Mouse (Mus musculus): ENCODE results near the gene Agbl1. TPM values are rescaled to one million over a fixed set of nuclear protein-coding genes. Genes with fewer than 3 reads are reported as not detected.
"Not testable (repeated sequence)": the region's sequence is repeated elsewhere in the genome, so short reads cannot be mapped to it uniquely, and the experiment has no call there.

Gene Agbl1
- total RNA-seq, 2 experiments from 2014 or later, result 0.26 to 0.66 TPM

DNA sequence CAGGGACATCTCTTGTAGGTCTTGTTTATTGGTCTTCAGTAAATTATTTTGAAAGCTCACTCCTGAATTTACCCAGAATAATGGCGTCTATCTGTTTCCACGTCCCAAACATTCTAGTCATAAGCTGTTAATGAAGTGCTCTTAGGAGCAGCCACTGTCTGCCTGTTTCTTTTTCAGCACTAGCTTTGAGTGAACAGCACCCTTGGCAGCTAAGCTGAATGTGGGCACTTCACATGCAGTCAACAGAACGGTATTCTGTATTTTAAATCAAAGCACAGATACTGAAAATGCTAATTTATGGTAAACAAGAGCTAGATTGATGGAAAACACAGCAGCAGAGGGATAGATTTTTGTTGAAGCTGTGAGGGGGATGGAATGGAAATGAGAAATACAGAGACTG lies 294.6 kb downstream of the Agbl1 start:
- DNase-seq (ENCODE audit: extremely low spot score in 1 of 2, low spot score in 2 of 2), result peak in 1 of 2 experiments; percentile 10
- intact Hi-C loops (cut with DNase I), result no loop called here

- no peak for DNase-seq (ENCODE audit: extremely low spot score in 1 of 2, low spot score in 2 of 2)
- intact Hi-C loops (cut with DNase I), result no loop called here
Observed at GRCm38 (mm10) chr7:76546456-76546855, 316.8 kb downstream of the Agbl1 start.

GRCm38 (mm10) chr7:76547313-76547712 lies 317.6 kb downstream of the Agbl1 start:
- no peak for DNase-seq (ENCODE audit: extremely low spot score in 1 of 2, low spot score in 2 of 2)
- intact Hi-C loops (cut with DNase I), result no loop called here

GRCm38 (mm10) chr7:76551860-76552259 lies 322.2 kb downstream of the Agbl1 start:
- intact Hi-C loops (cut with DNase I), result no loop called here
- DNase-seq (ENCODE audit: extremely low spot score in 1 of 2, low spot score in 2 of 2), result no peak

GRCm38 (mm10) chr7:76560564-76561258 lies 331.0 kb downstream of the Agbl1 start:
- DNase-seq (ENCODE audit: extremely low spot score in 1 of 2, low spot score in 2 of 2), result no peak
- intact Hi-C loops (cut with DNase I), result no loop called here

DNA sequence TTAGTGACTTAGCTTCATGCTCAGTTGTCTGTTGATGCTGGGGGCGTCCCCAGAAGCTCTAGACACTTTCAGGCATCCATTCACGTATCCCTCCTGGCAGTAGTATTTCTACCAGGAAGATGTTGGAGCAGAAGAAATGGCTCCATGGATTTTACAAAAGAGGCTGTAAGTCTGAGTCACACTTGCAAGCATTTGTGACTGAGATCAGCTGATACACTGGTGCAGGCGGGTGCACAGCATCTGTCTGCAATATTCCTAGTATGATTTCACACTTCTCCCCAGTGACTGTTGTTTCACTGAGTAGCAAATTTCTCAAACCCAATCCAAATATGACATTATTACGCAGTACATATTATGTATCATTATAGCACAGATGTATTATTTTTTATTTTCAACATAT lies 332.8 kb downstream of the Agbl1 start:
- intact Hi-C loops (cut with DNase I), result no loop called here
- no peak for DNase-seq (ENCODE audit: extremely low spot score in 1 of 2, low spot score in 2 of 2)

DNA sequence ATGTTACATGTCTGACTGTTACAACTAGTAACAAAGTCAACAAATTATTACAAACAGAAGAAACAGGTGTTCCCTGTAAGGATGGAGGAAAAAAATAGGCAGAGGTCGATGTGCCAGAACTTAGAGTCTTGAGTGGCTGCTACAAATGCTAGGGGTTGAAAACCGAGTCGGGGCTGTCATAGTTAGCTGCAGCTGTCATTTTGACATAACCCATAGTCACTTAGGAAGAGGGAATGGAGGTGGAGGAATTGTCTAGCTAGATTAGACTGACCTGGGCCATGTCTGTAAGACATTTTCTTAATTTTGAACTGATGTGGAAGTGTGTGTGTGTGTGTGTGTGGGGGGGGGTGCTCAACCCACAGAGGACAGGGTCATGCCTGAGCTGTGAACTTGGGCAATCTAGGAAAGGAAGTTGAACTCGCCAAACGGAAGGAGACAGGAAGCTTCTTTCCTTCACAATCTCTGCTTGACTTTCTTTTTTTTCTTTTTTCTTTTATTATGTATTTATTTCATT lies 364.9 kb downstream of the Agbl1 start:
- no peak for DNase-seq (ENCODE audit: extremely low spot score in 1 of 2, low spot score in 2 of 2)
- intact Hi-C loops (cut with DNase I), result no loop called here

DNA sequence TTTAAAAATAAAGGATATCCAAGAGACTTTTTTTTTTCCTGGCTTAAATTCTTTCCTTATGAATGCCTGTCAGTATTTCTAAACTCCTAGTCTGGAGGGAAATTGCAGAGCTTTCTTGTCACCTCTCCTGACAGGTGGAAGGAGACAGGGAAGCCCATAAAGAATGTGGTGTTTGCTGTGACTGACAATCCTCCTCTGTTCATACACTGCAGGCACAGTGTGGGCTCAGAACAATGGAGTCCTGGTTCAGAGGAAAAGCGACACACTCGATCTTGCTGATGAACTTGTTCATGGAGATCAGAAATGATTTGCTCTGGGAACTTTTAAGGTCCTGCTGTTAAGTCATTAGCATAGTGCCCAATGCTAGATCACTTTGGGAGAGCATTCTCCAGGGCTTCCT lies 368.1 kb downstream of the Agbl1 start:
- no peak for DNase-seq (ENCODE audit: extremely low spot score in 1 of 2, low spot score in 2 of 2)
- intact Hi-C loops (cut with DNase I), result no loop called here

DNA sequence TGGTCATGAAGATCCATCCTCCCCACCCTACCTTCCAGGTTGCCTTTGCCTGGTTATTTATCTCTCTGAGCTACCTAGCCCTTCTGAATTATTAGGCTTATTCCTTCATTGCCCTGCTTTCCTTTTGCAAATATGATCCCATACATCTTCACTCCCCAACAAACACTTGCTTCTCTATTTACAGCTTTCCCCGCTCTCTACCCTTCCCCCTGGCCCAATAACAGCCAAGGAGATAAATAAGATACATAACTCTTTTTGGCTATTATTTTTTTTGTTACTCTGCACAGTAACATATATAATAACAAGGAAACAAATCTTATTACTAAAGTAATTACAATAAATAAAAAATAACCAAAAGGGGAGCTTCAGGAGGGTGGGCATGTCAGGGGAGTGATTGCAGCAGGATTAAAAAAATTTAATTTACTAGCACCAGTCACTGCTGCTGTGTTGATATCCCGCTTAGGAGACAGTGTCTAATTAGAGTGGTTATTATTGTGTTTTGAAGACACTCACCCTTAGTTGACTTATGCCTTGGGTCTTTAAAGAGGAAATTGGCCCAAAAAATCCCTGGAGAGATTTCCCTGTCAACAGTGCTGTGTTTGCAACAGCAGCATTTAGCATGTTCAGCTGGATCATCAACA lies 370.5 kb downstream of the Agbl1 start:
- intact Hi-C loops (cut with DNase I), result no loop called here

DNA sequence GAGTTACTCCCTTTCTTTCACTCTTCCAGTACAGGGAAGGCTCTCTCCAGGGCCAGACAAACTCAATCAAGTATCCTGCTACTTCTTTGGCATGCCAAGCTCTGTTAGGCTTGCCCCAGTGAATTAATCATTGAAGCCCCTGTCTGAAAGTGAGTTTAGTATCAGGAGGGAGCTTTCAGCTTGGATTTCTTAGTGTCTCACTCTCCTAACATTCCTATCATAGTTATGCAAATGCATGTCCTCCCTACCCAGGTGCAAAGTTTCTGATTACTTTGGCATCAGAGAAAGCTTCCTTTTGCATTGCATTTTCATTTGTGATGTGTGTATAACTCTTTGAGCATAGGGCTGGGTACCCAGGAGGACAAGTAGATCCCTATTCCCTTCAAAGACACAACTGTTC lies 399.8 kb downstream of the Agbl1 start:
- intact Hi-C loops (cut with DNase I), result no loop called here
- DNase-seq (ENCODE audit: extremely low spot score in 1 of 2, low spot score in 2 of 2), result no peak

More for the DNA sequence above, 370.5 kb downstream of the Agbl1 start:
- no peak for DNase-seq (ENCODE audit: extremely low spot score in 1 of 2, low spot score in 2 of 2)

GRCm38 (mm10) chr7:76650984-76651383 lies 421.3 kb downstream of the Agbl1 start:
- DNase-seq (ENCODE audit: extremely low spot score in 1 of 2, low spot score in 2 of 2), result no peak
- intact Hi-C loops (cut with DNase I), result no loop called here

GRCm38 (mm10) chr7:76661072-76661471 lies 431.4 kb downstream of the Agbl1 start:
- intact Hi-C loops (cut with DNase I), result no loop called here
- DNase-seq (ENCODE audit: extremely low spot score in 1 of 2, low spot score in 2 of 2), result no peak

- no peak for DNase-seq (ENCODE audit: extremely low spot score in 1 of 2, low spot score in 2 of 2)
- intact Hi-C loops (cut with DNase I), result no loop called here
Observed at GRCm38 (mm10) chr7:76674856-76675255, 445.2 kb downstream of the Agbl1 start.

- no peak for DNase-seq (ENCODE audit: extremely low spot score in 1 of 2, low spot score in 2 of 2)
- intact Hi-C loops (cut with DNase I), result no loop called here
Observed at GRCm38 (mm10) chr7:76701224-76701623, 471.5 kb downstream of the Agbl1 start.

DNA sequence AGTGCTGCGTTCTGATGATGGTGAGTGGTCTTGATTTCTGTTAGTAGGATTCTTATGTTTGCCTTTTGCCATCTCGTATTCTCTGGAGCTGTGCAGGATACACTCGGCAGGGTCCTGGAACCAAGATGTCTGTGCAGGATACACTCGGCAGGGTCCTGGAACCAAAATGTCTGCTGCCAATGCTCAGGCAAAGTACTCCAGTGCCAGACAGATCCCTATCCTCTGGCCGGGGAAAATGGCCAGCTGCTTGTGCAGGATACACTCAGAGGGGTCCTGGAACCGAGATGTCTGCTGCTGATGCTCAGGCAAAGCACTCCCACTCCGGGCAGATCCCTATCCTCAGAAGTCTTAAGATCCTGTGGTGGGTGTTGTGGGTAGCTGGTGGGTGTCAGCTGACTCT lies 502.5 kb downstream of the Agbl1 start:
- DNase-seq (ENCODE audit: extremely low spot score in 1 of 2, low spot score in 2 of 2), result not testable (repeated sequence)

GRCm38 (mm10) chr7:76777237-76777855 lies 547.7 kb downstream of the Agbl1 start:
- intact Hi-C loops (cut with DNase I), result no loop called here

More for the DNA sequence above, 502.5 kb downstream of the Agbl1 start:
- intact Hi-C loops (cut with DNase I), result not testable (repeated sequence)

DNA sequence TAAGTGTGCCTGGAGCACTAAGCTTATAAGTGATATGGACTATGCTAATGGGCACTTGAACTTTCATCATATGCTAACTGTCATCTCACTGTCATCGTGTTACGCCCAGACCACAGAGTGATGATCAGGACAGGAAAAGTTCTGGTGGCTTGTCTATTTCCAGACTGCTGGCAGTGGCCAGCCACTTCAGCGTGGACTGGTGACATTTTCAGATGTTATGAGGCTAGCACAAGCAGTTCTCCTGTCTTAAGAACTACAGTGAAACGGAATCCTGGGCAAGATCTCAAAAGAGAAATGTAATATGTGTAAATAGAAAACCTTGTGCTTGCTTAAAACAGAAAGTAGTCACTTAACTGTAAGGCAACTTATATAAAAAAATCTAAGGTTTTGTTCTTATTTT lies 550.8 kb downstream of the Agbl1 start:
- no peak for DNase-seq (ENCODE audit: extremely low spot score in 1 of 2, low spot score in 2 of 2)
- intact Hi-C loops (cut with DNase I), result no loop called here

More at GRCm38 (mm10) chr7:76777237-76777855, 547.7 kb downstream of the Agbl1 start:
- DNase-seq (ENCODE audit: extremely low spot score in 1 of 2, low spot score in 2 of 2), result no peak

DNA sequence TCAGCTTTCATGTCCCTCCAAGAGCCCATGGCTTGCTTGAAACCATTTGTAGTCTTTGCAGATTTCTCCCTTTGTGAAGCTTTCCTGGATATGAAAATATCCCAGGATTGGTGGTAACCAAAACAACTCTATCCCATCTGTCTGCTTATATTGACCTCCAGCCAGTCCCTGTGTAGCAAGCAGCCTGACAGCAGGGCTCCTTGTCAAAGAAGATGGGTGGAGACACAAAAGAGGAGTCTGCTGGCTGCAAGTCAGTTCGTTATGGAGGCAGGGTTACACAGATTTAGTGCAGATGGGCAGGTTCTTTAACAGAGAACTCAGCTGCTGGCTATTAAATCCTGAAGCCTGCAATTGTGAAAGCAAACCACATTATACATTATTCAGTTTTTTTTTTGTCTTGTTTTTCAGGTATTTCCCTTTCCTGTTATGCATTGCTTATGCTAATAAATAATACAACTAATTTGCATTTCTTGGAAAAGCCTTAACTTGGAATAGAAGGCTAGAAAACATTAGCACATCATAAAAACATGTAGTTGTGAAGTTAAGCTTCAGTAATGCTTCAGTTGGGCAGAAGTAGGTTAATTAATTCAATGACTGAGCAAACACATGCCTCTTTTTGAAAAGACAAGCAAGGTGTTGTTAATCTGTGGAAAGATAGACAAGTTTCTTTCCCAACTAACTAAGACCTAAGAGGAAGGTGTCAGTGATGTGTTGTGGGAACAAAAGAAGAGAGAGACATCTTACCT lies 559.0 kb downstream of the Agbl1 start:
- no peak for DNase-seq (ENCODE audit: extremely low spot score in 1 of 2, low spot score in 2 of 2)
- intact Hi-C loops (cut with DNase I), result no loop called here

DNA sequence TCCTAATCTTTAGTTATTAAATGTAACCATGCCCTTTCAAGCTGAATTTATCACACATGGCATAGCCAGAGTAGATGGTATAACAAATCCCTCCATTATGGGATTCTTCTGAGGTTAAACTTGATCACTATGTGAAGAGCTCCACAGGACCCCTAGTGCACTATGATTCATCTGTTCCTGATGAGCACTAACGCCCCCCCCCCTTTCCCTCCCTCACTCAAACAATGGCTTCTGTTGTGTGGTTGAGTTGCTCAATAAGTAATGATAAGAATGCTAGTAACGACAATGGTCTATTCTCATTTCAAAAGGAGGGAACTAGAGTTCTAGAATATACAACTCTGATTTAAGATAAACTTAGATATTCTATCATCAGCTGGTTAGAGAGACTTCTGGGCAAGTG lies 560.4 kb downstream of the Agbl1 start:
- intact Hi-C loops (cut with DNase I), result no loop called here
- DNase-seq (ENCODE audit: extremely low spot score in 1 of 2, low spot score in 2 of 2), result no peak

Data from left cerebral cortex, postnatal 10 days (tissue).